Mouse (Mus musculus) brain, embryonic 14.5 days (tissue): ENCODE results near the gene Diras2. TPM values are rescaled to one million over a fixed set of nuclear protein-coding genes. Genes with fewer than 3 reads are reported as not detected.
A peak's percentile ranks its signal among the peaks of the same experiment; 100 is the strongest.

Source experiments
- DNase-seq: peaks from one replicate; pipeline ENCODE4 v3.0.0-alpha.2; 2011; ENCODE audit warnings: low read depth
- CTCF ChIP-seq: fragments of 200-500 bp; IDR thresholded peaks from 2 replicates; pipeline ENCODE4 v1.5.1; 2012; ENCODE audit warnings: inconsistent platforms, mild to moderate bottlenecking, moderate library complexity, borderline replicate concordance; ENCODE audit not compliant: insufficient read depth, insufficient read length; ENCODE audit errors: extremely low read depth
- POLR2A ChIP-seq: fragments of 200-500 bp; IDR thresholded peaks from 2 replicates; pipeline ENCODE4 v1.6.1; 2012; ENCODE audit warnings: mild to moderate bottlenecking, inconsistent platforms, borderline replicate concordance; ENCODE audit not compliant: poor library complexity, insufficient read depth, insufficient read length, severe bottlenecking; ENCODE audit errors: extremely low read depth
- polyA plus RNA-seq: library from polyadenylated mRNA; depleted of rRNA; stranded (reverse); fragments of >200 nt; gene quantifications from 2 replicates; pipeline ENCODE4 v1.2.3, GENCODE M21; 2012; rRNA removed

The Diras2 gene
- 11.0 and 18.1 TPM in 2 replicates for polyA plus RNA-seq

DNA sequence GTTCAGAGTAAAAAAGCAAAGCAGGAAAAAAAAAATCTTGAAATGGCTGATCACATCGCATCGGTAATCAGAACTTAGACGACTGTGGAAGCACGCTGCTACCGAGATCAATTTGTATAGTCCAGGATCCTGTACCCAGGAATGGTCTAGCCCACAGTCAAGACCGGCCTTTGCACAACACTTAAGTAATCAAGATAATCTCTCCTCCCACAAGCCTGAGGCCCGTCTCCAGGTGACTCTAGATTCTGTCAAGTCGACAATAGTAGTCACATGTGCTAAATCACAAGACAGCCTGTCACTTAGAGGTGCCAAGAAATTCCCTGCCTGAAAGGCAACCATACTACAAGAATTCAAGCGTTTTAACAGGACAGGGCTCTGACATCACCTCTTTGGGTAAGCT, at the start of gene Diras2:
TSS of gene Diras2 (minus strand) at position 159 of the 400 bp plus-strand sequence.
- peak; percentile 31 for DNase-seq
- TF ChIP-seq POLR2A (no peak), CTCF (no peak)

DNA sequence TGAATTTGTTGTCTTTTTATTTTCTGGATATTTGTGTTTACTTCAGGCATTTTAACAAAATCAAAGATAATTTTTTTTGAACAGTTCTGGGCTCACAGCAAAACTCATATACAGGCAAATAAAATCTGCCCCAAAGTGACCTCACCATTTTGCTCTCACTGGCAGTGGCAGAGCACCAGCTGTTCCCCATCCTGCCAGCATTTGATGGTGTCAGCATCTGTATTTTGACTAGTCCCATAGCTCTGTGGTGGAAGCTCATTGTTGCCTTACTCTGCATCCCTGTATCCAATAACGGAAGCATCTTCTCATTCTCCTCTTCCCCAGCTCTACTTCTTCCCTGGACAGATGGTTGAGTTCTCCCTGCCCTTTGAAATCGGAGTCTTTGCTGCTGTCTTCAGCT, 47.7 kb upstream of the Diras2 start:
- no peak for TF ChIP-seq CTCF
- TF ChIP-seq POLR2A = no peak
- no peak for DNase-seq

DNA sequence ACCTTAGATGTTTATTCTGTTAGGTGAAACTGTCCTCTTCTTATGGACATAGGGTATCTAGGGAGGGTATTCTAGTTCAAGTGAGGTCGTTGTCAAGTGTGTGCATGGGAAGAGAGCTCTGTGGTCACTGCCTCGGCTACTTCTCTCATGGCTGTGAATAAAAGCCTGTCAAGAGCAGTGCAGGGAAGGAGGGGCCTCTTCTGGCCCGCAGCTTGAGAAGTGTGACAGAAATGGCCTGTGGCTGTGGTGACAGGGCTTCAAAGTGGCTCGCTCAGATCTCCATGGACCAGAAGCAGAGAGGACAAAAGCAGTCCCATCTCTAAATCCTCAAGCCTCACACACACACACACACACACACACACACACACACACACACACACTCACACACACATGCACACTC, 46.9 kb upstream of the Diras2 start:
- peak; percentile 24 for DNase-seq
- no peak for TF ChIP-seq CTCF
- no peak for TF ChIP-seq POLR2A

DNA sequence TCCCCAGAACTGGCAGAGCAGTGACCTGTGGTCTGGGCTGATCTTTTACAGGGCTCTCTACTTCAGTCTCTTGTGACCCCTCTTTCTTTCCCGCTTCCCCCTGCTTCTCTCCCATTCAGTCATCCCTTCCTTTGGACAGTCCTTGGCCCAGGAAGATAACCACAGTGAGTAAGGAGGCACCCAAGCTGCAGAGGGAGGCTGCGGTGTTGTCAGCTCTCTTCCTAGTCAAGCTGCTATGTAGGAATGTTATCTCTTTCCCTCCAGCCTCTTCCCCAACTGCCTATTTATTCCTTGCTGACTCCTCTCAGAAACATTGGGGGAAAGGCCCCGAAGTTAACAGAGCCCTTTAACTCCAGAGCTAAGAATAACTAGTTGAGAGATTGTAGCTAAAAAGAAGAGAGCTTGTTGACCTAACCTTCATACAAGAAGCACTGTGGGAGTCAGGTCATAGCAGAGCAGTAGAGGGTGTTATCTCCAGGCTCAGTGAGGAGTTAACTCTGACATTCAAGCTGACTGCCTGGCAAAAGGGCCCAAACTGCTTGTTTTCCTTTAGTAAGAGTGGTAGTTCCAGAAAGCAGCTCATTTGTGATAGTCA, 46.3 kb upstream of the Diras2 start:
- TF ChIP-seq POLR2A (no peak), CTCF (no peak)
- no peak for DNase-seq

DNA sequence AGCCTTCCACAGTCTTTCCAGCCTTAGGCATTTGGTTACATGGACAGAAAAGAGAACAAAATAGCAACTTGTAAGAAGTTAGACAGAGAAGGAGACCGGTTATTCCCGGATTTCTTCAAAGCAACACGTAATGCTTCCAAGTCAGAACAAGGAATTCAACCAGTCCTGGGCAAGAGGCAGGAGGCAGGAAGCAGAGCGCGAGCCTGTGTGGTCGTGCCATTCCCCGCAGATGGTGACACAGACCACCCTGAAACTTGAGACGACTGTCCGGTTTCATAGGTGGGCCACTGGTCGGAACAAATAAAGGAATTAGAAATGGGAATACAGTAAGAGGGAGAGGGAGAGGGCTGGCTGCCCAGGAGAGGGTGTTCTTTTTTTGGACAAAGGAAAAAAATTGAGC, 45.8 kb upstream of the Diras2 start:
- DNase-seq = no peak
- TF ChIP-seq POLR2A = no peak
- no peak for TF ChIP-seq CTCF

DNA sequence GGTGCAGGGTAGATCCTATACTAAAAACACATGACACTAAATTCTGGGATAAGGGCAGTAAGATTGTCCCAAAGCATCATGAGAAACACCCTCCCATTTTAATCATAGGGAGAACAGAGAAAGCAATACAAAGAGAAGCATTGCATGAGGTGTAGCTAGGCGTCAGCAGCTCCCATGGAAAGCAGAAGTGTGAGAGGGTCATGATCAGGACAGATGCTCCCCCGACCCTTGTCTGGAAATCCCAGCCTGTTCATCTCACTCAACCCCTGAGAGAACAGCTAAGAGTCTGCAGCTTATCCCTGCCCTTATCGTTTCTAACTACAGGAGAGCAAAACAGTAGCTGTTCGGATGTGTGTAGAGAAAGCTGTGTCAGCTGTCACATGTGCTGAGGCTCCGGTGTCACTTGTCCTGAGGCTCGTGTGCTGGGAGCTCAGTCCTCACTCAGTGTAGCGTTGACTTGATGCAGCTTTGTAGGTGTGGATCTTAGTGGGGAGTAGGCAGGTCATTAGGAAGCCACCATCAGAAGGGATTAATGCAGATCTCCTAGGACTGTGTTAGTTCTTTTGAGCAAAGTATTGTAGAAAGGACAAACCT, 45.0 kb upstream of the Diras2 start:
- TF ChIP-seq CTCF = no peak
- TF ChIP-seq POLR2A = no peak
- no peak for DNase-seq

DNA sequence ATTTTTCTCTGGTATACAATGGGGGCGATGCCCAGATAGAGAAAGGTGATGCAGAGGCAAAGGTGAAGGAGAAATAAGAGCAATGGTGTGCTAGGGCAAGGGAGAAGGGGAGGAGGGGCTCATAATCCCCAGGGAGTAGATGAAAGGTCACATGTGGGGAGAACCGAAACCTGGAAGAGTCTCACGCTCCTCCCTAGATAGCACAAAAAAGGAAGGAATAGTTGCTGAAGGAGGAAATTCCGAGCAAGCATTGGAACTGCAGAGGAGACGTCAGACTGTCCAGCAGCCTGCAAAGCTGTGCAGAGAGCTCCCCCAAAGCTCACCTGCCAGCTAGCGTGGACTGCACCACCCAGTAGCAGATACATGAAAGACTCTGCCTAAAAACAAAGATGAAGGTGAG, 44.4 kb upstream of the Diras2 start:
- no peak for DNase-seq
- TF ChIP-seq POLR2A (no peak), CTCF (no peak)

DNA sequence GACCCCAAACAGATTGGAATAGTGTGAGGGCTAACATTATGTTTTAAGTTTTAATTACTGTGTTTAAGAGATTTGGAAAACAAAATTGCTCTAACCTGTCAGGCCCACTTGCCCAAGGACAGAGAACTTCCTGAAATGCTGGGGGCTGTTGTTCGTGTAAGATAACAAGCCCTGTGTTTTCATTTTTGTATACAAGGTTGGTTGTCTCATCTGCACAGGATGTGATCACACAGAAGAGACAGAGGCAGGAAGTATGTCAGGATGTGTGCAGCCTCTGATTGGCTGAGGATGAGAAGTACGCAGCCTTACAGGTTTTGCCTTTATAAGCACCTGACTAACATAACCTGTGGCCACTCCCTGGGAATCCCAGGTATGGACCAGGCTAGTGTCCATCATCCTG, 43.2 kb upstream of the Diras2 start:
- no peak for DNase-seq
- TF ChIP-seq POLR2A (no peak), CTCF (no peak)

DNA sequence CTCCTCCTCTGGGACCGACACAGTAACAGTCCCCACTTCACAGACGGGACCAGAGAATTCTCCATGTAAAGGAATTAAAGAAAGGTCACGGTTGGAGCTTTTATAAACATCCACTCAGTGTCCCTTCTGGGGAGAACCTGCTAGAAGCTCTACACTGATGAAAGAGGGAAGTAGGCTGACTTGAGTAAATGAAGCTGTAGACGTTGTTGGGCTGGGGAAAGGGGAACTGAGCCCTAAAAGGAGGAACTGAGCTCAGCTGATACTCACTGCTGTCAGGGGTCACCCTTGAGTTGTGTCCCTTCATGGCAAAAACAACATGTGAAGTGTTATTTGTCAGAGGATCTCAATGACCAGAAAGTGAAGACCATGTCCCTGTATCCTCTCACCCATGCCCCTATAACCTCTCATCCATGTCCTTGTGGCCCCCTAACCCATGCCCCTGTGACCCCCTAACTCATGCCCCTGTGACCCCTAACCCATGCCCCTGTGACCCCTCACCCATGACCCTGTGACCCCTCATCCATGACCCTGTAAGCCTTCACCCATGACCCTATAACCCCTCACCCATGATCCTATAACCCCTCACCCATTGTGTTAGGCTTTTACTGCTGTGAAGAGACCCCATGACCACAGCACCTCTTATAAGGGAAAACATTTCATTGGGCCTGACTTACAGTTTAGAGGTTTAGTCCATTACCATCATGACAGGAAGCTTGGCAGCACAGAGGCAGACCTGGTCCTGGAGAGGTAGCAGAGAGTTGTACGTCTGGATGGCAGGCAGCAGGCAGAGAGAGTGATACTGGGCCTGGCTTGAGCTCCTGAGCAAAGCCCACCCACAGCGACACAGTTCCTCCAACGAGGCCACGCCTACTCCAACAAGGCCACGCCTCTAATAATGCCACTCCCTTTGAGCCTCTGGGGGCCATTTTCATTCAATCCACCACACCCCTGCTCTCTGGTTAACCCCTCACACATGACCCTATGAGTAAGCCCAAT, 41.7 kb upstream of the Diras2 start:
- TF ChIP-seq POLR2A = no peak
- TF ChIP-seq CTCF = no peak
- DNase-seq = no peak

DNA sequence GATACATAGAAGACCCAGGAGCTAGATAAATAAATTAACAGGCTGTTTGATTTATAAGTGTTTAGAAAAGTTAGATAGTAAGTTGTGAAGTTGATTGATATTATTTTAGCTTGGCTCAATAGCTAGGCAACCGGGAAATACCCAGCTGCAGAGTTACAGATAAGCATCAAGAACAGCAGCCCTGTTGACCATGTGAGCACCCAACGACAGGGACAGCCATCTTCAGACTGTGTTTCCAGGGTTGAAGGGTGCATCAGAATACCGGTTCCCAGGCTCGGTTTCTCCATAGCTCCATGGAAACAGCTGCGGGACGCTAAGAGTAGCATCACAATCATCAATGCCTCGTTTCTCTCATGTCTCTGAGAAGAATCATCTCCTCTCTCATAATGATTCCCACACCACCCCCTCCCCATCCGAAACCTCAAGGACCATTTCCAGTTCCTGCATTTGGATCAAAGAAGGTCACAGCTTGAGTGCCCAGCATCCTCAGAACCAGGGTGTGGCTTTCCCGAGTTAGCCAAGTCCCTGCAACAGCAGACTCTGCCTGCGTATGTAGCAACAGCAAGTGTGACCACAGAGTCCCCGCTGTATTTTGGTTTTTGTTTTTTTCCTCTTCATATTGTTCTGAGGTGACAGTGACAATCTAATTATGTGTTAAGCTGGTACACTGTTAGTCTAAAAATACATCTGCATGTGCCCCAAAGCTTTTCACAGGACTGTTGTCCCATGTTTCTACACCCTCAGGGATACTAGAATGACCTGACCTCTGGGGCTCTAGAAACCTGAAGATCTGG, 40.7 kb upstream of the Diras2 start:
- DNase-seq = no peak
- TF ChIP-seq CTCF = no peak
- TF ChIP-seq POLR2A = no peak

DNA sequence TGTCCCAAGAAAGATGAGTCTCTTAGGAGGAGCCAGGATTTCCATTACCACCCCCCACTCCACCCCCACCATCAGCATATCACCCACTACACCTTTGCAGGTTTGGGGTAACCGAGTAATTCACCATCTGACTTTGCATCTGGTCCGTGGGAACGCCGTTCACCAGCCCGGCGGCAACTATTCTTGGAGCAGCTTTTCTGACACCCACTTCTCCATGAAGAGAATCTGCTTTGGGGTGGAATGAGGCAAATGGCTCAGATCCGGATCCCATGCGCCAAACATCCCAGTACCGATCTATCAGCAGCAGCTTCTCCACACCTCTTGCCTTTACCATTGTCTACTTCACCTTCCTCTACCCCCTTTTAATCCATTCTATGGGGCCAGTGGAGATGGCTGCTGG, 39.2 kb upstream of the Diras2 start:
- TF ChIP-seq POLR2A = no peak
- TF ChIP-seq CTCF = no peak
- DNase-seq = no peak
